Mouse (Mus musculus) heart, postnatal 14 days (tissue): ENCODE measurements around the gene Flad1. TPM values are rescaled to one million over a fixed set of nuclear protein-coding genes. Genes with fewer than 3 reads are reported as not detected.

Source experiments
- DNase-seq, 2 experiments: peaks; one replicate each; pipeline ENCODE4 v3.0.0; 2021 to 2022
- intact Hi-C: fragments of 180-260 bp; cut with DNase I; formaldehyde crosslinking; loops from one replicate; pipeline ENCODE4 v1.15.1; 2025
- total RNA-seq, 2 experiments: library from RNA; stranded (reverse); gene quantifications; 2 replicates each; pipeline ENCODE4 v1.2.3; 2021

Gene Flad1
- total RNA-seq, 2 experiments from 2014 or later: 44.7 to 46.1 TPM

DNA sequence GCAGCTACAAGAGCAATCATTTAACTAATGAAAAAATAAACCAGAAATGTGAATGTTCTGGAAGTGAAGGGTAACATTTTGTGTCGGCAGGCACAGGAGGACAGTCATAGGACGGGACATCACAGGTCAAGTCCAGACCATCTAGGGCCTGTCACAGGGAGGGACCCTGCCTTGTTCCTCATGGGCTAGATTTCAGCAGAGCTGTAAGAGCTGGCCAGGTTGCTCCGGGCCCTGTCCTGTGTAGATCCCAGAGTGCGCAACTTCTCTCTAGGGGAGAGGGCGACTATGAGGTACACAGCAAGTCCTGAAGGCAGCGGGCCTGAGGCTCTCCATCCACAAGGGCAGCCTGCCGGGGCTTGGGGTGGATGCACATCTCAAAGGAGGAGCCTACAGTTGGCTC, 50.0 kb downstream of the Flad1 start, which contains the start of gene Dcst2:
Gene Dcst2 (plus strand): TSS at position 301 of the 400 bp plus-strand sequence.
- intact Hi-C loops: no loop called here

DNA sequence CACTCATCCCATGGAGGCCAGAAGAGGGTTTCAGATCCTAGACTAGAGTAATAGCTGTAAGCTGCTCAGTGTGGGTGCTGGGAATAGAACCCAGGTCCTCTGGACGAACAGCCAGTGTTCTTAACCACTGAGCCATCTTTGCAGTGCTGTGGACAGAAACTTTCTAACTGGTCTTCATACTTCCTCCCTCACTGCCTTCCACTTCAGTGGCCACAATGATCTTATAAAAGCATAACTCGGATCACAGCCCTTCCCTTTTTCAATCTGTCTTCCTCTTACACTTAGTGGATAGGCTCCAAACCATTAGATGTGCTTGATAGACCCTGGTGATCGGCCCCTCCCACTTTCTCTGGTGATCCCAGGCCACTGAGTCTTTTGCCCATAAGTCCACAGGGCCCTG, 51.4 kb downstream of the Flad1 start:
- DNase-seq: no peak
- intact Hi-C loops: no loop called here

More for the DNA sequence above, 50.0 kb downstream of the Flad1 start, which contains the start of gene Dcst2:
- no peak for DNase-seq

DNA sequence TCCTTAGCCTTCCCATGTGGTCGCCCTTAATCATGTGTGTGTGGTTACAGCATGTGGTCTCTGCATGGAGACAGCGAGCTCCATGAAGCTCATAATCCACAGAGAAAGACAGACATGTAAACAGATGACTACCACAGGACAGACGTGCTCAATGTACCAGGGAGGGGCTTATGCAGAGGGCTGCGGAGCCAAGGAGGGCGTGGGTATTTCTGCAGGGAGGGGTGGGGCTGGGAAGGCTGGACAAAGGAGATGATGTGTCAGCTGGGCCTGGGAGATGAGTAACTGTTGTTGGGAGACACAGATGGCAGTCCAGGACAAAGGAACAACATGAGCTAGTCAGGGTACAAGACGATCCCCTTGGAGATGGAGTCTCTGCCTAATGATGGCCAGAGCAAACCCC, 52.0 kb downstream of the Flad1 start:
- intact Hi-C loops: no loop called here
- DNase-seq: no peak

DNA sequence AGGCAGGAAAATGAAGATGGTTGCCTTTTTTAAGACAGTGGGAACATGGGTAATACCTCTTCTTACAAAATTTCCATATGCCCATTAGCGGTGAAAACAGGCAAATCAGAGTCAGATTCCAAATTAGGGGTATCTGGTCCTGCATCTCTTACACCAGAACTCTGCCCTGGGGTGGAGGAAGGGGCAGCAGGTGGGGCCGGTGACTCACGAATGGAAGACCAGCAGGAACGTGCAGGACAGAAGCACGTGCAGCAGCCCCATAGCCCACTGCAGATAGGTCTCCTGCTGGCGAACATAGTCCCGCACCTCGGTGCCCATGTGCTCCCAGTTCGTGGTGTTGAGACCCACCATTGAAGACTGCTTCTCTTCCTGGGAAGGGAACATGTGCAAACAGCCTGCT, 55.6 kb downstream of the Flad1 start:
- intact Hi-C loops: no loop called here

DNA sequence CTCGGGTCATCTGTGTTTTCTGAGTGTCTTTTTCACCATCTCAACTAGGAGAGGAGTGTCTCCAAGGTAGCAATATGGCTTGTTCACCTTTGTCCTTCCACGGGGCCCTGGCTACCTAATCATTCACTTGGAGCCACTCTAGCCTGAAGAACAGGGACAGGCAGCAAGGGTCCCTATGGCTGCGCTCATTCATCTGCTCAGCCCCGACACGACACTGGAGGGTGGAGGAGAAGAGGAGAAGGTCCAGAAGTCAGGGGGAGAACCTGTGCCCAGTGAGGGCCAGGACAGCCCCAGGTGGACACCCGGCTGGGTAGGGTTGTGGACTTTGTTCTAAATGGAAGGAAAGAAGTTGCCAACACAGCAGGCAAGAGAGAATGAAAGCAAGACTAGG, 56.2 kb downstream of the Flad1 start:
- intact Hi-C loops: loop anchor here (2.0 kb wide), 1 partner anchor 39 kb away; no protein-coding TSS in a partner anchor
- no peak for DNase-seq

More for the DNA sequence above, 55.6 kb downstream of the Flad1 start:
- DNase-seq: no peak

DNA sequence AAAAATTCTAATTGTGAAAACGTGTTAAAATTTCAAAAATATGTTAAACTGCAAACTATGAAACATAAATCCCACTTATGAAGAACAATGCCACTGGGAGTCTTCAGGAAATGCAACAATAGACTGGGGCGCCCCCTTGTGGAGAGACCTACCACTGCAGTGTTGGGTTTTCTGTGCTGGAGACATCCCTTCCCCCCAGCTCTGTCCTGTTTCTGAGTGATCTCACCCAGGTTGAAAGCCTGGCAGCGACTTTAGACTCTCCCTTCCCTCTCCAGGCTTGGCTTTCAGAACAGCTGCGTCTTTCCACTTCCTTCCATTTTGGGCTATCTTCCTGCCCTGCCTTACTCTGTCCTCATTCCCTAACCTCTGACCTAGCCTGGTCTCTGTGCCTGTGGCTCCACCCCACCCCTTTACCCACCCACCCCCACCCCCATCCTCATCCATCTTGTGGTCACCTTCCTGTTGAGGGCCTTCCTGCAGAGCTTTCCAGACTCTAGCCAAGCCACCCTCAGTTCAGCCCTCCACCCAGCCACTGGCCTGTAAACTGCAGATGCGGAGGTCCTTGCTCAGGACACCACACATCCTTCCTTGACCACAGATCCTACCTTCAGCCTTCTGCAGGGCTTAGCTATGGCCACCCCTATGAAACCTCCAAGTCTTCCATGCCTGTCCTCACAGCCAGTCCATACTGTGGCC, 56.7 kb downstream of the Flad1 start:
- peak; percentile 88 to 93 for DNase-seq
- intact Hi-C loops: loop anchor here (1.0 to 2.0 kb wide), 2 partner anchors 15 to 38 kb away; no protein-coding TSS in a partner anchor

DNA sequence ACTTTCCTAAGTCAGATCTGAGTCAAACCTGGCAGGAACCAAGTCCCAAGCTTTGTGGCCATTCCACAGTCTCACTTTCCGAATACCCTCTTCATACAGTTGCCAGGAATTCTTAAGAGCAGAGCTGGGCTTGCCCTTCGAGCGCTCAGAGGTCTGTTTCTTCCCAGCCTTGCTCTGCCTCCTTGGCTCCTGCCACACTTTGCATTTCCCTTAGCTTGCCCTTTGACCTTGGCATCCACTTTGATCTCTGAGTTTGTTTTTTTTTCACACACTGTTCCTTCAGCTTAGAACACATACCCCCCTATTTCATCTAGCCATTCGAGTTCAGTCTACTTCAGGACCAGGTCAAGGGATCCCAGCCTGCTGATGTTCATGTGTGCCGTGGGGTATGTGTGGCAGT, 60.4 kb downstream of the Flad1 start:
- no peak for DNase-seq
- intact Hi-C loops: no loop called here

Other genes with a start within 250 kb of the Flad1 start
- gene Clk2, start 247.1 kb downstream of the Flad1 start, total RNA-seq: 10 to 100 TPM; 23.3 to 23.6 TPM
- 10 to 100 TPM; 47.2 to 48.7 TPM for gene Scamp3, start 234.4 kb downstream of the Flad1 start, total RNA-seq
- gene Fam189b, start 228.7 kb downstream of the Flad1 start, total RNA-seq: 1 to 10 TPM; 7.1 to 7.6 TPM
- 10 to 100 TPM; 22.1 to 23.9 TPM for gene Gba, start 208.9 kb downstream of the Flad1 start, total RNA-seq
- gene Thbs3, start 196.7 kb downstream of the Flad1 start, total RNA-seq: 10 to 100 TPM; 12.7 to 17.1 TPM
- gene Mtx1, start 184.8 kb downstream of the Flad1 start, total RNA-seq: 10 to 100 TPM; 64.8 to 69.8 TPM
- under 1 TPM; 0.22 to 0.98 TPM for gene Muc1, start 182.8 kb downstream of the Flad1 start, total RNA-seq
- 10 to 100 TPM; 71.9 to 72.8 TPM for gene Krtcap2, start 165.9 kb downstream of the Flad1 start, total RNA-seq
- under 1 TPM; 0.68 to 0.76 TPM for gene Trim46, start 165.6 kb downstream of the Flad1 start, total RNA-seq
- 10 to 100 TPM; 47.6 to 58.7 TPM for gene Dpm3, start 152.5 kb downstream of the Flad1 start, total RNA-seq
- gene Slc50a1, start 141.3 kb downstream of the Flad1 start, total RNA-seq: 10 to 100 TPM; 20.6 to 22.7 TPM
- 10 to 100 TPM; 32.4 to 34.0 TPM for gene Efna1, start 130.7 kb downstream of the Flad1 start, total RNA-seq
- gene Efna3, start 88.9 kb downstream of the Flad1 start, total RNA-seq: not detected
- gene Efna4, start 73.8 kb downstream of the Flad1 start, total RNA-seq: under 1 TPM; 0.49 to 0.74 TPM
- gene Adam15, start 61.9 kb downstream of the Flad1 start, total RNA-seq: 10 to 100 TPM; 80.4 to 100.0 TPM
- not detected for gene Dcst2, start 49.9 kb downstream of the Flad1 start, total RNA-seq
- under 1 TPM; 0.22 to 0.48 TPM for gene Dcst1, start 46.6 kb downstream of the Flad1 start, total RNA-seq
- 10 to 100 TPM; 18.4 to 27.3 TPM for gene Zbtb7b, start 17.1 kb downstream of the Flad1 start, total RNA-seq
- under 1 TPM in 1 of 2 experiments, not detected in 1; 0.98 TPM for gene Lenep, start 9.1 kb downstream of the Flad1 start, total RNA-seq
- 10 to 100 TPM in 1 of 2 experiments, 1 to 10 TPM in 1; 7.9 to 14.4 TPM for gene Cks1b, start 6.5 kb upstream of the Flad1 start, total RNA-seq
- 10 to 100 TPM; 45.0 to 47.5 TPM for gene Shc1, start 6.6 kb upstream of the Flad1 start, total RNA-seq
- 10 to 100 TPM; 16.5 to 19.9 TPM for gene Pygo2, start 18.3 kb upstream of the Flad1 start, total RNA-seq
- 10 to 100 TPM; 51.9 to 53.1 TPM for gene Pbxip1, start 24.8 kb upstream of the Flad1 start, total RNA-seq
- 1 to 10 TPM; 8.8 to 9.2 TPM for gene Pmvk, start 42.7 kb upstream of the Flad1 start, total RNA-seq
- 1 to 10 TPM; 4.0 to 6.5 TPM for gene Kcnn3, start 108.3 kb upstream of the Flad1 start, total RNA-seq